Mouse (Mus musculus) CD4-positive helper T cell, adult 2 months (primary cell): ENCODE measurements around the gene Psma4.
A peak's percentile ranks its signal among the peaks of the same experiment; 100 is the strongest.

ENCODE experiments used
- DNase-seq: peaks from one replicate; pipeline ENCODE4 v3.0.0-alpha.2; 2012; ENCODE audit warnings: low read depth, missing footprints, low spot score

Gene Psma4

GRCm38 (mm10) chr9:54982401-54982800 lies 31.8 kb downstream of the Psma4 start:
- DNase-seq = no peak

- DNase-seq = no peak
Measured at GRCm38 (mm10) chr9:54990362-54990761, 39.8 kb downstream of the Psma4 start.

GRCm38 (mm10) chr9:54994381-54994780 lies 43.8 kb downstream of the Psma4 start:
- DNase-seq = no peak

DNA sequence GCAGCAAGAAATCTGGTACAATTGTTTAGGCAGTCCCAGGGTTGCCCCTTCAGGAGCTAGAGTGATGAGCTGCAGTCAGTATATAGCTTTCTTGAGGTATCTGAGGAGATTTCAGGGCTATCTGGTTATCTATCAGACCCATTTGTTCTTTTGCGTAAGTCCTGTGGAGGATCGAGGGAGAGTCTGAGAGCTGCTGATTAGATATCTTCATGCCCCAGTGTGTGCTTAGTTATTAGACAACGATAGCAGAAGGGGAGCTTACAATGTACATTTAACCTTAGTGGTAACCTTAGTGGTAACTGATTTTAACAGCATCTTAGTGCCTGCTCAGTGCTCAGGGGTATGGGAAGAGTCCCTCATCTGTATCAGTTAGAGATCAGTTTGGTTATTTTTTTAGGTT lies 45.1 kb downstream of the Psma4 start:
- DNase-seq = no peak

DNA sequence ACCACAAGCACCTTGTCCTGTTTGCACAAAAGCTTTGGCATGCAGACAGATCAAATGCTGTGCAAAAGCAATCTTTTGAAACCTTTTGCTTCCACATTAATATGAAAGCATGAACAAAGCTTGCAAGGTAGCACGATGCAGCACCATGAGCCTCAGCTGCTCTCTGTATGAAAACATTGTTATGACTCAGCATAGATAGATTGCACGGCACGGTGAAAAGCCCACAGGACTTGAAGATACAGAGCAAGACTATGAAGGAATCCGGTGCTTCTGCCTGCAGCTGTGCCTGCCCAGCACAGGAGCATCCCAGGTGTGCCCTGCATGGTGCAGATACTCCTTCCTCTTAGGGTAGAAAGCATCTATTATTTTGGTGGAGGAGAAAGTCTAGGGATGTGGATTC lies 53.0 kb downstream of the Psma4 start:
- DNase-seq = peak; percentile 23
